10 mouse cellular contexts compared by ENCODE assay signal in genomic region chr12:70648179-70648811, GRCm38 (mm10).
DNase-seq lines count a peak whose midpoint lies in the region; ATAC-seq and TF ChIP-seq lines count a peak whose summit lies in the region.
"Had no signal": no experiment of that assay in that cellular context is flagged by ENCODE, and none has a peak within 500 bp of the region (broad histone marks: within the 10 kb centered on the region; RNA-seq: fewer than 3 reads in every experiment).

No protein-coding gene starts in this region.

- WGBS in lung, embryonic 14.5 days = 57% methylated on average over 6 of the region's 6 CpGs
- 63% methylated on average over 6 of the region's 6 CpGs for WGBS in embryonic facial prominence, embryonic 15.5 days
- 70% methylated on average over 6 of the region's 6 CpGs for WGBS in stomach, embryonic 14.5 days
- WGBS in intestine, embryonic 16.5 days = 83% methylated on average over 6 of the region's 6 CpGs

- H3K36me3 ChIP-seq in lung, embryonic 14.5 days (ENCODE audit: insufficient read depth) = no peaks in the 10 kb centered on the region
- H3K36me3 ChIP-seq in embryonic facial prominence, embryonic 15.5 days = no peaks in the 10 kb centered on the region
- H3K36me3 ChIP-seq in stomach, embryonic 14.5 days (ENCODE audit: control insufficient read depth, insufficient read depth, low read length) = no peaks in the 10 kb centered on the region
- no peaks in the 10 kb centered on the region for H3K36me3 ChIP-seq in intestine, embryonic 16.5 days (ENCODE audit: control insufficient read depth, insufficient read depth, low read length)

- no peak for TF ChIP-seq CTCF in lung, embryonic 14.5 days (IDR thresholded peaks at IDR 0.05; ENCODE audit: low read depth)

- no peak overlapping the region for H3K4me3 ChIP-seq in lung, embryonic 14.5 days (ENCODE audit: low read depth, low read length)
- no peak overlapping the region for H3K4me3 ChIP-seq in embryonic facial prominence, embryonic 15.5 days (replicated peaks)
- H3K4me3 ChIP-seq in stomach, embryonic 14.5 days (ENCODE audit: low read depth, low read length) = no peak overlapping the region
- no peak overlapping the region for H3K4me3 ChIP-seq in intestine, embryonic 16.5 days (ENCODE audit: low read length)

- H3K9me3 ChIP-seq in lung, embryonic 14.5 days (ENCODE audit: low read depth, low read length) = no peaks in the 10 kb centered on the region
- H3K9me3 ChIP-seq in embryonic facial prominence, embryonic 15.5 days (replicated peaks) = no peaks in the 10 kb centered on the region
- no peaks in the 10 kb centered on the region for H3K9me3 ChIP-seq in stomach, embryonic 14.5 days (ENCODE audit: control insufficient read depth, low read depth, low read length)
- H3K9me3 ChIP-seq in intestine, embryonic 16.5 days (ENCODE audit: control insufficient read depth, low read length) = no peaks in the 10 kb centered on the region

- no peak for DNase-seq in frontal cortex, postnatal 25 days (ENCODE audit: low spot score in 2 of 2)
- DNase-seq in lung, embryonic 14.5 days = peak; percentile 25
- DNase-seq in lung, postnatal 10 days = no peak
- DNase-seq in testis, postnatal 14 days (ENCODE audit: low spot score) = no peak
- DNase-seq: cerebellum, postnatal 14 days; gastrocnemius, postnatal 14 days had no signal

- no peak overlapping the region for H3K9ac ChIP-seq in lung, embryonic 14.5 days
- H3K9ac ChIP-seq in embryonic facial prominence, embryonic 15.5 days = no peak overlapping the region
- H3K9ac ChIP-seq in stomach, embryonic 14.5 days (replicated peaks; ENCODE audit: low read depth, low read length) = no peak overlapping the region
- no peak overlapping the region for H3K9ac ChIP-seq in intestine, embryonic 16.5 days (ENCODE audit: low read depth, low read length)

- H3K27ac ChIP-seq in lung, embryonic 14.5 days (ENCODE audit: low read depth) = no peak overlapping the region; the same call in 1 of the 2 replicates
- peak overlapping the region; percentile 77 for H3K27ac ChIP-seq in embryonic facial prominence, embryonic 15.5 days (replicated peaks)
- H3K27ac ChIP-seq in stomach, embryonic 14.5 days (ENCODE audit: low read length) = 0 out of 2 replicates have a peak overlapping the region, but pooled peaks have one; percentile 27
- H3K27ac ChIP-seq in intestine, embryonic 16.5 days (ENCODE audit: low read length) = no peak overlapping the region

- H3K27me3 ChIP-seq in lung, embryonic 14.5 days (ENCODE audit: insufficient read depth, low read length) = no peaks in the 10 kb centered on the region
- H3K27me3 ChIP-seq in embryonic facial prominence, embryonic 15.5 days = no peaks in the 10 kb centered on the region
- no peaks in the 10 kb centered on the region for H3K27me3 ChIP-seq in stomach, embryonic 14.5 days (ENCODE audit: control insufficient read depth, insufficient read depth, low read length)
- no peaks in the 10 kb centered on the region for H3K27me3 ChIP-seq in intestine, embryonic 16.5 days (replicated peaks; ENCODE audit: control insufficient read depth, insufficient read depth, low read length)

- peaks cover 9% of the 10 kb centered on the region; the same call in 1 of the 2 replicates for H3K4me1 ChIP-seq in lung, embryonic 14.5 days (ENCODE audit: insufficient read depth)
- H3K4me1 ChIP-seq in embryonic facial prominence, embryonic 15.5 days = peaks cover 12% of the 10 kb centered on the region; the same call in 1 of the 2 replicates
- no peaks in the 10 kb centered on the region for H3K4me1 ChIP-seq in stomach, embryonic 14.5 days (ENCODE audit: control insufficient read depth, insufficient read depth, low read length)
- no peaks in the 10 kb centered on the region for H3K4me1 ChIP-seq in intestine, embryonic 16.5 days (ENCODE audit: control insufficient read depth, insufficient read depth, low read length)

- no peak overlapping the region for H3K4me2 ChIP-seq in lung, embryonic 14.5 days
- H3K4me2 ChIP-seq in embryonic facial prominence, embryonic 15.5 days (replicated peaks) = no peak overlapping the region
- no peak overlapping the region for H3K4me2 ChIP-seq in stomach, embryonic 14.5 days (replicated peaks; ENCODE audit: low read depth, low read length)
- H3K4me2 ChIP-seq in intestine, embryonic 16.5 days (ENCODE audit: low read depth, low read length) = no peak overlapping the region

- ATAC-seq in frontal cortex, adult (ENCODE audit: low TSS enrichment) = peak; percentile 56
- no peak for ATAC-seq in lung, embryonic 14.5 days (ENCODE audit: insufficient read depth)
- no peak for ATAC-seq in embryonic facial prominence, embryonic 15.5 days (ENCODE audit: insufficient number of reproducible peaks, low FRiP score, low TSS enrichment, low read depth)
- ATAC-seq in stomach, embryonic 14.5 days (ENCODE audit: insufficient number of reproducible peaks, insufficient read depth, low FRiP score, low read depth) = no peak
- ATAC-seq in intestine, embryonic 16.5 days = no peak

Comparison
In these comparisons a context has a peak if more than half of its experiments do, and no peak if none do; other contexts are left out.
1. H3K27ac ChIP-seq: peak in embryonic facial prominence, embryonic 15.5 days (single experiment) and stomach, embryonic 14.5 days (single experiment); none in lung, embryonic 14.5 days (single experiment) and intestine, embryonic 16.5 days (single experiment).